Mouse (Mus musculus): Measurements from ENCODE around the gene Lamb3. TPM values are rescaled to one million over a fixed set of nuclear protein-coding genes. Genes with fewer than 3 reads are reported as not detected.

Gene Lamb3
- total and polyA plus RNA-seq, 3 experiments: 0.03 to 0.30 (median 0.22) TPM

DNA sequence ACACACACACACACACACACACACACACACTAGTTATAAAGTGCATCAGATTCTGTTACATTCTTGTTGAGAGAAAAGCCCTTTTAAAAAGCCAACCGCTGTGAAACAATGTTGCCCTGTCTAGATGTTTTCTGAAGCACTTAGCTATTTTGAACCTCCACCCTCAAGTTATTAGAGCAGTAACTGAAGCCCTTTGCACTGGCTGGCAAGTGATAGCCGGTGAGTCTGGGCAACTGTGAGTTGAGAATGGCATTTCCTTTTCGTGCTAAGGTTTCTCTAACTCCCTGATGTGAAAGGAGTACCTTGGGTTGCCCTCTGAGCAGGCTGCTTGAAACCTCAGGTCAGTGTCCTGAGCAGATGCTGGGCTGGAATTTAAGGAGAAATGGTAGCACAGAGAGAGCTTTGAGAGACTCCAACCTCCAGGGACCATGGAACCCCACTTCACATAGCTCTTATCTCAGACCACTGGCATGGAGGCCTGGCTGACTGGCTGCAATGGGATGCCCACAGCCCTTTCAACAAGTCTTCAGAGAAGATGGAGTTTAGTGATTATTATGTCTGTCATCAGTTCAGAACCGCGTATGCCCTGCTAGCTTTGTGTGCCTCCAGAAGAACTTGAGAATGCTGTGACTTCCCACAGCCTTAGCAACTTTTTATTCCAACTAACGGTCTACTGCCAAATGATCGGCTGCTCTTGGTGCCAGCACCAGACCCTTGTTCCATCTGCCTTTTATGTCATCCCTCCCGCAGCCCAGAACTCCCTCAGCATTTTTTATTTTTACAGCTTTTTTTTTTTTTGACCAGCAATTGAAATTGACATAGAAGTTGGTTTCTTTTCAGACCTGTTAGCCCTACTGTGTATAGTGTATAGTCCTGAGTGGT is 55.8 kb downstream of the Lamb3 start:
- TF ChIP-seq CTCF (IDR thresholded peaks at IDR 0.05; ENCODE audit: low read depth, low read length) (no peak), GATA1 (IDR thresholded peaks at IDR 0.05; ENCODE audit: borderline replicate concordance, low read length) (no peak), GATA2 (IDR thresholded peaks at IDR 0.05; ENCODE audit: borderline replicate concordance, low read depth, low read length) (no peak), TAL1 (conservative IDR thresholded peaks at IDR 0.05; ENCODE audit: low read depth, low read length) (no peak), POLR2AphosphoS5 (IDR thresholded peaks at IDR 0.05; ENCODE audit: insufficient replicate concordance, low read depth, low read length) (no peak)
- ATAC-seq (ENCODE audit: extremely low read depth, insufficient number of reproducible peaks, low FRiP score, poor library complexity, severe bottlenecking) (no peak), DNase-seq (ENCODE audit: low spot score) (no peak)
- Histone ChIP-seq H3K36me3 (replicated peaks) (no peaks in the 10 kb centered on the region), H3K4me1 (ENCODE audit: insufficient read depth, low read depth, low read length) (no peaks in the 10 kb centered on the region), H3K4me3 (ENCODE audit: low read depth, low read length) (no peak overlapping the region), H3K27me3 (ENCODE audit: insufficient read depth, low read length) (no peaks in the 10 kb centered on the region), H3K9me3 (replicated peaks) (no peaks in the 10 kb centered on the region)

GRCm38 (mm10) chr1:193263955-193264598 is 56.6 kb downstream of the Lamb3 start, which contains the start of gene Hsd11b1:
Hsd11b1 (minus strand) TSS chr1:193264075.
- Histone ChIP-seq H3K9me3 (replicated peaks) (no peaks in the 10 kb centered on the region), H3K4me1 (ENCODE audit: insufficient read depth, low read depth, low read length) (no peaks in the 10 kb centered on the region), H3K36me3 (replicated peaks) (no peaks in the 10 kb centered on the region), H3K4me3 (ENCODE audit: low read depth, low read length) (no peak within 1 kb of the TSS), H3K27me3 (ENCODE audit: insufficient read depth, low read length) (no peaks in the 10 kb centered on the region)
- ATAC-seq (ENCODE audit: extremely low read depth, insufficient number of reproducible peaks, low FRiP score, poor library complexity, severe bottlenecking): no peak
- DNase-seq (ENCODE audit: low spot score): no peak
- TF ChIP-seq CTCF (IDR thresholded peaks at IDR 0.05; ENCODE audit: low read depth, low read length) (no peak), GATA1 (IDR thresholded peaks at IDR 0.05; ENCODE audit: borderline replicate concordance, low read length) (no peak), TAL1 (conservative IDR thresholded peaks at IDR 0.05; ENCODE audit: low read depth, low read length) (no peak), POLR2AphosphoS5 (IDR thresholded peaks at IDR 0.05; ENCODE audit: insufficient replicate concordance, low read depth, low read length) (no peak), GATA2 (IDR thresholded peaks at IDR 0.05; ENCODE audit: borderline replicate concordance, low read depth, low read length) (no peak)

GRCm38 (mm10) chr1:193265734-193266133 is 58.2 kb downstream of the Lamb3 start:
- Histone ChIP-seq H3K4me3 (ENCODE audit: low read depth, low read length) (no peak overlapping the region), H3K9me3 (replicated peaks) (no peaks in the 10 kb centered on the region), H3K36me3 (replicated peaks) (no peaks in the 10 kb centered on the region), H3K27me3 (ENCODE audit: insufficient read depth, low read length) (no peaks in the 10 kb centered on the region), H3K4me1 (ENCODE audit: insufficient read depth, low read depth, low read length) (no peaks in the 10 kb centered on the region)
- TF ChIP-seq GATA1 (IDR thresholded peaks at IDR 0.05; ENCODE audit: borderline replicate concordance, low read length) (no peak), TAL1 (conservative IDR thresholded peaks at IDR 0.05; ENCODE audit: low read depth, low read length) (no peak), GATA2 (IDR thresholded peaks at IDR 0.05; ENCODE audit: borderline replicate concordance, low read depth, low read length) (no peak), CTCF (IDR thresholded peaks at IDR 0.05; ENCODE audit: low read depth, low read length) (no peak), POLR2AphosphoS5 (IDR thresholded peaks at IDR 0.05; ENCODE audit: insufficient replicate concordance, low read depth, low read length) (no peak)
- DNase-seq (ENCODE audit: low spot score) (no peak), ATAC-seq (ENCODE audit: extremely low read depth, insufficient number of reproducible peaks, low FRiP score, poor library complexity, severe bottlenecking) (no peak)

DNA sequence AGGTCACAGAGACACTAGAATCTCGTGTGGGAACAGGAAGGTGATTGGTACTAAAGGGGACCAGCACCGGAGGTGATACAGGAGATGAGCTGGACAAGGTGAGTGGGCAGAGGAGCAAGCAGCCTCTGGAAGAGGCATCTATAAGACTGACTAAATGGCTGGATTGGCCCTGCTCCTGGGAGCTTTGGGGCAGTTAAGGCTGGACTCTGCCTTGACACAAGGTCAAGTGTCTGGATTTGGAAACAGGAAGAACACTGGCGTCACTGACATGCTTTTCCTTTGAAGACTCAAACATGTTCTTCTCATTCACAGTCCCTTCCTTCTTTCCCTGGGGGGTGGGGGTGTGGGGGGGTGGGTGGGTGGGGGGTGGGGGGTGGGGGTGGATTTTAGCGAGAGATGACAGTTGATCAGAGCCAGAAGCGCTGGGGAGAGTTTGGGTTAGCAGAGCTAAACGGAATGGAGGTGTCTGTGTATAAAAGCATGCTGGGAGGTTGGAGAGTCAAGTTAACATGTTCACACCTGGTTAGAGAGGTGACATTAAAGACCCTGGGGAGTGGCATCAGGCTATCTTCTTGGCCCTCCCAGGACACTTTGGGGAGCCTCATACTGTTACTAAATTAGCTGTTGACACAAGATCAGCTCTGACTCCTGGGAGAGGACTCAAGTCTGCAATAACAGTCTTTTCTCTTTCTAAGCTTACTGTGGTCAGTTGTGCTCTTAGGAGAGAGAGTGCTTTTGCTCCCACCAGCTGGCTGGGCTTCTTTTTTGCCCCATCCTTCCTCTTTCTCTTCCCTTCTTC is 63.7 kb downstream of the Lamb3 start:
- H3K4me1 ChIP-seq (ENCODE audit: insufficient read depth, low read depth, low read length): no peaks in the 10 kb centered on the region; the same call in 1 of the 2 replicates
- H3K27me3 ChIP-seq (ENCODE audit: insufficient read depth, low read length): peaks cover 4% of the 10 kb centered on the region; the same call in 1 of the 2 replicates
- no peaks in the 10 kb centered on the region for H3K36me3 ChIP-seq (replicated peaks)
- TF ChIP-seq POLR2AphosphoS5 (IDR thresholded peaks at IDR 0.05; ENCODE audit: insufficient replicate concordance, low read depth, low read length): no peak
- TF ChIP-seq GATA2 (IDR thresholded peaks at IDR 0.05; ENCODE audit: borderline replicate concordance, low read depth, low read length): no peak
- TF ChIP-seq GATA1 (IDR thresholded peaks at IDR 0.05; ENCODE audit: borderline replicate concordance, low read length): no peak
- no peak for TF ChIP-seq CTCF (IDR thresholded peaks at IDR 0.05; ENCODE audit: low read depth, low read length)
- TF ChIP-seq TAL1 (conservative IDR thresholded peaks at IDR 0.05; ENCODE audit: low read depth, low read length): no peak
- ATAC-seq (ENCODE audit: extremely low read depth, insufficient number of reproducible peaks, low FRiP score, poor library complexity, severe bottlenecking) (no peak), DNase-seq (ENCODE audit: low spot score) (no peak)
- H3K9me3 ChIP-seq (replicated peaks): no peaks in the 10 kb centered on the region
- H3K4me3 ChIP-seq (ENCODE audit: low read depth, low read length): no peak overlapping the region

GRCm38 (mm10) chr1:193272137-193272915 is 64.8 kb downstream of the Lamb3 start:
- TF ChIP-seq TAL1 (conservative IDR thresholded peaks at IDR 0.05; ENCODE audit: low read depth, low read length): no peak
- no peak for TF ChIP-seq CTCF (IDR thresholded peaks at IDR 0.05; ENCODE audit: low read depth, low read length)
- no peak for TF ChIP-seq GATA1 (IDR thresholded peaks at IDR 0.05; ENCODE audit: borderline replicate concordance, low read length)
- no peak for TF ChIP-seq GATA2 (IDR thresholded peaks at IDR 0.05; ENCODE audit: borderline replicate concordance, low read depth, low read length)
- Histone ChIP-seq H3K4me3 (ENCODE audit: low read depth, low read length) (0 out of 2 replicates have a peak overlapping the region, but pooled peaks have one; percentile 13), H3K9me3 (replicated peaks) (no peaks in the 10 kb centered on the region), H3K27me3 (ENCODE audit: insufficient read depth, low read length) (peaks cover 4% of the 10 kb centered on the region; the same call in 1 of the 2 replicates), H3K4me1 (ENCODE audit: insufficient read depth, low read depth, low read length) (no peaks in the 10 kb centered on the region; the same call in 1 of the 2 replicates), H3K36me3 (replicated peaks) (no peaks in the 10 kb centered on the region)
- no peak for DNase-seq (ENCODE audit: low spot score)
- no peak for ATAC-seq (ENCODE audit: extremely low read depth, insufficient number of reproducible peaks, low FRiP score, poor library complexity, severe bottlenecking)

All from G1E (cell line).